Mouse (Mus musculus): ENCODE measurements at regions not wholly inside any gene's neighbourhood (a gene's known extent, or its start where the extent isn't known, plus 50 kb on each side); places are given as distances from the start of the nearest gene placed in this dataset.

DNA sequence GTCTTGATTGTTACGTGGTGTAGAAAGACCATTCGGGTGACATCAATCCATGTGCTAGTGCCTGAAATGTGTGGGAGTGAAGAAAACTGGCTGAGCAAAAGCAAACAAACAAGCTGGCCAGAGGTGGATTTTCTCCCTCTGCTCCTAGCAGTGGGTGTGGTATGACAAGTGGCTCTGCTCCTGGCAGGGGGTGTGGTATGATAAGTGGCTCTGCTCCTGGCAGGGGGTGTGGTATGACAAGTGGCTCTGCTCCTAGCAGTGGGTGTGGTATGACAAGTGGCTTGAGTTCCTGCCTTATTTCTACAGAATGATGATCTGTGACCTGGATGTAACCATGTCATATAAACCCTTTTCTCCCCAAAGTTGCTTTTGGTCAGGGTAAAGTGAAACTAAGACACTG lies 108.8 kb upstream of the Ldah start:
- Histone ChIP-seq H3K27me3 (no peaks in the 10 kb centered on the region), H3K4me1 (replicated peaks) (peaks cover 4% of the 10 kb centered on the region; the same call in 1 of the 2 replicates), H3K9me3 (no peaks in the 10 kb centered on the region), H3K4me3 (no peak overlapping the region), H3K27ac (replicated peaks) (no peak overlapping the region), H3K36me3 (no peaks in the 10 kb centered on the region), H3K9ac (no peak overlapping the region), H3K4me2 (no peak overlapping the region)
- ATAC-seq (ENCODE audit: low FRiP score, low read depth), result no peak
- WGBS, result 89% methylated on average over 2 of the region's 2 CpGs

GRCm38 (mm10) chr12:8099821-8100220 lies 108.1 kb upstream of the Ldah start:
- Histone ChIP-seq H3K9me3 (no peaks in the 10 kb centered on the region), H3K4me1 (replicated peaks) (peaks cover 4% of the 10 kb centered on the region; the same call in 1 of the 2 replicates), H3K9ac (no peak overlapping the region), H3K27ac (replicated peaks) (no peak overlapping the region), H3K27me3 (no peaks in the 10 kb centered on the region), H3K36me3 (no peaks in the 10 kb centered on the region), H3K4me2 (no peak overlapping the region), H3K4me3 (no peak overlapping the region)
- no peak for ATAC-seq (ENCODE audit: low FRiP score, low read depth)
- 49% methylated on average over 2 of the region's 2 CpGs for WGBS

DNA sequence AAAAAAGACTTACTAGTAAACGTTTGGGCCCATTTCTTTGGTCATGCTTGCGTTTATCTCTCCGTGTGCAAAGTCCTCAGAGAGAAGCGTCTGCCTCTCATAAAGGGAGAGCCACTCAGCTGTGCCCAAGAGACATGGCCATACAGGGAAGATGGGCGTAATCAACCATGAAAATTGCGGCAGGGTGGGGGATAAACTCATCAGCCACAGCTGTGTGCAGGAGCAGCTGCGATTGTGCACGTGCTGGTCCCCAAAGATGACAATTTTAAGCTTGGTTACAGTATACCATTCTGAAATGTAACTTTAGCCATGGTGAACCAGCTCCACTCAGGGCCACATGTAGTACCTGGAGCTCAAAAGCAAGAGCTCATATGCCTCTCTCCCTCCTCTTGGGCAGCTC lies 106.1 kb upstream of the Ldah start:
- no peaks in the 10 kb centered on the region for H3K36me3 ChIP-seq
- H3K9me3 ChIP-seq, result no peaks in the 10 kb centered on the region
- no peak overlapping the region for H3K4me2 ChIP-seq
- ATAC-seq (ENCODE audit: low FRiP score, low read depth), result 0 out of 2 replicates have a peak, but pooled peaks have one; percentile 51
- H3K4me3 ChIP-seq, result no peak overlapping the region
- no peaks in the 10 kb centered on the region for H3K27me3 ChIP-seq
- no peak overlapping the region for H3K9ac ChIP-seq
- WGBS, result 51% methylated on average over 8 of the region's 8 CpGs
- no peak overlapping the region for H3K27ac ChIP-seq (replicated peaks)
- peaks cover 4% of the 10 kb centered on the region; the same call in 1 of the 2 replicates for H3K4me1 ChIP-seq (replicated peaks)

DNA sequence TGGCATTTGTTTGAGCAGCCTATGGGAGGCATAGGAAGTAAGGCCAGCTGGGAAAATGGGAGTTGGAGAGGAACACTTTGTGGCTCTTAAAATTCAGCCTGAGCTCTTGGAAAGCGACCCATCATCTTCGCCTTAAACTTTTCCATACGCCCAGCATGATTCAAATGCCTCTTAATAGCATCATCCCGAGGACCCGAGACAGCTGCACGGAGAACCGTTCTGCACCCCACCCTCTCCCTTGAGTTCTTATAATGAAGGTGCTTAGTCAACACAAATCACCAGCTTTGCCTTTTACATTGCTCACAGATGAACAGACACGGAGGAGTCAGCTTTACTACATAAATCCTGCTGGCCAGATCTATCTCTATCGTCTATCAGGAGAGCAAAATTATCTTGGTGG lies 104.6 kb upstream of the Ldah start:
- Histone ChIP-seq H3K36me3 (no peaks in the 10 kb centered on the region), H3K27me3 (no peaks in the 10 kb centered on the region), H3K4me2 (no peak overlapping the region), H3K27ac (replicated peaks) (no peak overlapping the region), H3K9ac (no peak overlapping the region), H3K4me3 (no peak overlapping the region), H3K9me3 (no peaks in the 10 kb centered on the region), H3K4me1 (replicated peaks) (peaks cover 4% of the 10 kb centered on the region; the same call in 1 of the 2 replicates)
- no peak for ATAC-seq (ENCODE audit: low FRiP score, low read depth)
- WGBS, result 84% methylated on average over 9 of the region's 9 CpGs

DNA sequence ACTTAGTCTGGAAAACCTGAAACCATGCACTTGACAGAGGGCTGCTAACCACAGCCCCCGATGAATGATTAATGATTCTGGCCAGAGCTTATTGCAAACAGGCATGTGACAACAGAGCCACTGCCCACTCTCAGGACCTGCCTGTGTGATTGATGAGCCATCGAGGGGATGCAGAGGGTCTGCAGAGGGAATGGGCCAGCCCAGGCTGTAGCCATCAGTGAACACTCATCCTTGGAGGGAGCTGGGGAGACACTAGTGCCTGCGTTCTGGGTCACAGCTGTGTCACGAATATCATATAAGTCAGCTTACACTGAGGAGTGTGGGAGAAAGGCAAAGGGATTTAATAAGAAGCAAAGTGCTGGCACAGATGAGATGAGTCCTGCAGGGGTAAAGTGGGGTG lies 100.8 kb upstream of the Ldah start:
- Histone ChIP-seq H3K9ac (no peak overlapping the region), H3K27me3 (no peaks in the 10 kb centered on the region), H3K27ac (replicated peaks) (no peak overlapping the region), H3K36me3 (no peaks in the 10 kb centered on the region), H3K4me3 (no peak overlapping the region), H3K4me1 (replicated peaks) (no peaks in the 10 kb centered on the region), H3K9me3 (no peaks in the 10 kb centered on the region), H3K4me2 (no peak overlapping the region)
- peak; percentile 73 for ATAC-seq (ENCODE audit: low FRiP score, low read depth)
- 54% methylated on average over 4 of the region's 4 CpGs for WGBS

GRCm38 (mm10) chr12:8109203-8109770 lies 98.6 kb upstream of the Ldah start:
- Histone ChIP-seq H3K4me1 (replicated peaks) (no peaks in the 10 kb centered on the region), H3K27ac (replicated peaks) (no peak overlapping the region), H3K4me2 (no peak overlapping the region), H3K36me3 (no peaks in the 10 kb centered on the region), H3K9ac (no peak overlapping the region), H3K27me3 (no peaks in the 10 kb centered on the region), H3K9me3 (no peaks in the 10 kb centered on the region), H3K4me3 (no peak overlapping the region)
- WGBS, result 72% methylated on average over 5 of the region's 5 CpGs
- ATAC-seq (ENCODE audit: low FRiP score, low read depth), result no peak

GRCm38 (mm10) chr12:8109876-8110275 lies 98.0 kb upstream of the Ldah start:
- 89% methylated on average over 6 of the region's 6 CpGs for WGBS

GRCm38 (mm10) chr12:8110297-8110696 lies 97.6 kb upstream of the Ldah start:
- Histone ChIP-seq H3K4me1 (replicated peaks) (no peaks in the 10 kb centered on the region), H3K27me3 (no peaks in the 10 kb centered on the region), H3K4me3 (no peak overlapping the region), H3K27ac (replicated peaks) (no peak overlapping the region), H3K36me3 (no peaks in the 10 kb centered on the region), H3K4me2 (no peak overlapping the region), H3K9me3 (no peaks in the 10 kb centered on the region), H3K9ac (no peak overlapping the region)
- 65% methylated on average over 4 of the region's 4 CpGs for WGBS
- ATAC-seq (ENCODE audit: low FRiP score, low read depth), result no peak

More at GRCm38 (mm10) chr12:8109876-8110275, 98.0 kb upstream of the Ldah start:
- Histone ChIP-seq H3K9me3 (no peaks in the 10 kb centered on the region), H3K27me3 (no peaks in the 10 kb centered on the region), H3K4me1 (replicated peaks) (no peaks in the 10 kb centered on the region), H3K27ac (replicated peaks) (no peak overlapping the region), H3K4me2 (no peak overlapping the region), H3K9ac (no peak overlapping the region), H3K36me3 (no peaks in the 10 kb centered on the region), H3K4me3 (no peak overlapping the region)
- ATAC-seq (ENCODE audit: low FRiP score, low read depth), result no peak

DNA sequence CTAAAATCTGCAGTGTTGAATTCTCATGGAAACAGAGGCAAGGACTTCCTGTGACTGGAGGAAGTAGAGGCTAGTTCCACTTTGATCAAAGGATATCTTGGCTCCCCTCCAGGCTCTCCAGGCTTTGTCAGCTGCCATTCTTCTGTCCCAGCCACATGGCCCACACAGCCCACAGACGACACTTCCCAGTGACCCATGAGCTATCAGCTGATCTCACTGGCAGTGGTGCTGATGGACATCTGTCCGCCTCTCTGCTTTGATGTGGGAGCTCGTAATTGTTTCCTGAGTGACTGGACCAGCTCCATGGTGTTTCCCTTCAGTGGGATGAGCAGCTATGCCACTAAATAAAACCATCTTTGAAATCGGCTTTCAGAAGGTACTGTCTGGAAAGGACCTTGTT lies 96.4 kb upstream of the Ldah start:
- Histone ChIP-seq H3K27me3 (no peaks in the 10 kb centered on the region), H3K36me3 (no peaks in the 10 kb centered on the region), H3K4me3 (no peak overlapping the region), H3K9ac (no peak overlapping the region), H3K27ac (replicated peaks) (no peak overlapping the region), H3K9me3 (no peaks in the 10 kb centered on the region), H3K4me1 (replicated peaks) (no peaks in the 10 kb centered on the region), H3K4me2 (no peak overlapping the region)
- 70% methylated on average over 4 of the region's 4 CpGs for WGBS
- ATAC-seq (ENCODE audit: low FRiP score, low read depth), result no peak

- WGBS, result 84% methylated on average over 1 of the region's 1 CpGs
- no peak for ATAC-seq (ENCODE audit: low FRiP score, low read depth)
Observed at GRCm38 (mm10) chr12:8155566-8155965, 52.3 kb upstream of the Ldah start.

More at GRCm38 (mm10) chr12:8155566-8155965, 52.3 kb upstream of the Ldah start:
- H3K27me3 ChIP-seq, result no peaks in the 10 kb centered on the region
- H3K4me3 ChIP-seq, result no peak overlapping the region
- no peaks in the 10 kb centered on the region for H3K9me3 ChIP-seq
- no peak overlapping the region for H3K4me2 ChIP-seq
- no peak overlapping the region for H3K9ac ChIP-seq
- no peak overlapping the region for H3K27ac ChIP-seq (replicated peaks)
- no peaks in the 10 kb centered on the region for H3K4me1 ChIP-seq (replicated peaks)
- no peaks in the 10 kb centered on the region for H3K36me3 ChIP-seq
